Mouse (Mus musculus) heart, adult 11 months (tissue): ENCODE measurements around the gene Nfkbil1.

Experiments
- DNase-seq: peaks from one replicate; pipeline ENCODE4 v3.0.0; 2022

Nfkbil1 gene

GRCm38 (mm10) chr17:35174201-35174977 is 61.2 kb downstream of the Nfkbil1 start:
- DNase-seq, result no peak

- DNase-seq, result peak; percentile 93
These were observed 62.3 kb downstream of the Nfkbil1 start for GRCm38 (mm10) chr17:35173329-35173728.

GRCm38 (mm10) chr17:35172445-35173234 is 63.0 kb downstream of the Nfkbil1 start:
- peak; percentile 96 for DNase-seq
